Mouse (Mus musculus): ENCODE results near the gene Olfr641.

DNA sequence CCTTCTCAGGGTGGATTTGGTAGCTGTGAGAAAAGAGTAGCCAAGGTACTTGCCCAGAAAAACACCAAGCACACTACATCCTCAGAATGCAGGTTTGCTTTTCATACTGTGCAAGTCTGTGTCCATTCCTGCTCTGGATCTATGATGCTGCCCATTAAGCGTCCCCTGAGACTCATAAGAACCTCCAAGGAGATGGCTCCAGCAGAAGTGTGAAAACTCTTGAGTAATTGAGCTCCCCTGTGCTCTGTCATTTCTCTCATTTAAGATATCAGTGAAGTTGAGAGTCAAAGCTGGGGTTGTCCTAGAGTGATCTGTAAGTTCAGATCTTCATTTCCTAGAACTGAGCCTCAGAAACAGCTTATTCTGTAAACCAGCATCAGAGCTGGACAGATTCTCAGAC, 17.3 kb downstream of the Olfr641 start, which contains the start of gene Olfr642:
- TF ChIP-seq CTCF (IDR thresholded peaks at IDR 0.05; ENCODE audit: control insufficient read depth, insufficient read depth, low read length) (no peak), POLR2A (IDR thresholded peaks at IDR 0.05; ENCODE audit: borderline replicate concordance, control insufficient read depth, low read depth, low read length) (no peak)
